Mouse (Mus musculus) cerebellum, adult (tissue): ENCODE measurements around the gene Samd1.
"Not testable (repeated sequence)": the region's sequence is repeated elsewhere in the genome, so short reads cannot be mapped to it uniquely, and the experiment has no call there.

Experiments used
- ATAC-seq: cut with Nextera tagmentation; 2 replicates; pipeline ENCODE4 v1.9.2; 2017; ENCODE audit warnings: mild to moderate bottlenecking, moderate library complexity, mixed read lengths; ENCODE audit not compliant: insufficient number of reproducible peaks, low FRiP score, low TSS enrichment

The Samd1 gene

GRCm38 (mm10) chr8:83981533-83981932 is 15.9 kb upstream of the Samd1 start:
- no peak; the same call in 1 of the 2 replicates for ATAC-seq

DNA sequence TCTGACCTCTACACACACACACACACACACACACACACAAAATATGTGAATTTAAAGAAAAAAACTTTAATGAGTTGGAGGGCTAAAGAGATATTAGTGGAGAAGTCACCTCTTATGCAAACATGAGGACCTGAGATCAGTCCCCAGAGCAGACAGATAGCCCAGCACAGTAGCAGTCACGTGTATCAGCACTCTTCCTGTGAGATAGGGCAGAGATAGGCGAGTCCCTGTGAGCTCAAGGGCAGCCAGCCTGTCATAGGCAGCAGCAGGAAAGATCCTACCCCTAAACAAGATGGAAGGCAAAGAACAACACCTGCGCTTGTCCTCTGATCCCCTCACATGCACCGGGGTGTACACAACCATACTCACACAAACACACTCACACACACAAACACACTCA is 15.0 kb upstream of the Samd1 start:
- no peak for ATAC-seq

- not testable (repeated sequence) for ATAC-seq
Measured at GRCm38 (mm10) chr8:83983222-83983621, 14.2 kb upstream of the Samd1 start.

DNA sequence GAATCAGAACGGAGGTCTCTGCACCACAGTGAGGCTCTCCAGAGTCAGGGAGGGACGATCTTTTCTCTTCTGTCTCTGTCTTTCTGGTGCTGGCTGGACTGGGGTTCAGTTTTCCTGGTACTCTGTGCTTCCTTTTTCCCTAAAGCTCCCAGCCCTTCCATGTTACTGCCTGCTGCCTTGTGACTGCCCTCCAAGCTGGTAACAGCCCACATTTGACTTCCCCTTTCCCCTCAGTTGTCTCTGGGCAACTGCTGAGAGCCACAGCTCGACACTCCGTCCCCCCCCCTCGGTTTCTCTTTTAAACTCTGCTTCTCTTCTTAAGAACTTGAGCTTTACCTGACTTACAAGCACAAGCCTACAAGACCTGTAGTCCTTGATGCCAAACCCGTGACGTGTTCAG is 8.2 kb upstream of the Samd1 start:
- no peak for ATAC-seq

DNA sequence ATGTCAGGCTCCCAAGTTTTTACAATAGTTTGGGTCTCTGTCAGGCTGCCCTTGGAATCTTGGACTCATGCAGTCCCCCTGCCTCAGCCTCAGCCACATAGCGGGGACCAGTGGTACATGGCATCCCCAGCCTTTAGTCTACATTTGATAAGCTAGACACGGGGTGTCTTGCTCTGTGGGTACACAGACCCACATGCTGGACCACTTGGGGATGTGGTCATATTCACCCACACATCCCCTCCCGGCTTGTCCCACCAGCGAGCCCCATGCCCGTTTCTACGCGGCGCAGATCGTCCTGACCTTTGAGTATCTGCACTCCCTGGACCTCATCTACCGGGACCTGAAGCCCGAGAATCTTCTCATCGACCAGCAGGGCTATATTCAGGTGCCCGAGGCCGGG is 7.3 kb upstream of the Samd1 start:
- no peak for ATAC-seq

GRCm38 (mm10) chr8:83992488-83992887 is 5.0 kb upstream of the Samd1 start:
- ATAC-seq, result no peak

DNA sequence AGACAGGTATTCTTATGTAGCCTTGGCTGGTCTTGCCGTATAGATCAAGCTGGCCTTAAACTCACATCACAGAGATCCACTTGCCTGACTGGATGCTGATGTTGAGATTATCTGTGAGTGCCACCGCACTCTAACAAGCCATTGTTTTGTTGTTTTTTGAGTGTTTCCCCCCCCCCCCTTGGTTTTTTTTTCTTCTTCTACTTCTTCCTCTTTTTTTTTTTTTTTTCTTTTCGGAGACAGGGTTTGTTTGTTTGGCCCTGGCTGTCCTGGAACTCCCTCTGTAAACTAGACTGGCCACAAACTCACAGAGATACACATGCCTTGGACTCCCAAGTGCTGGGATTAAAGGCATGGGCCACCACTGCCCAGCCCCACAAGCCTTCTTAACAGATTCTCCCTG is 3.4 kb upstream of the Samd1 start:
- no peak for ATAC-seq

DNA sequence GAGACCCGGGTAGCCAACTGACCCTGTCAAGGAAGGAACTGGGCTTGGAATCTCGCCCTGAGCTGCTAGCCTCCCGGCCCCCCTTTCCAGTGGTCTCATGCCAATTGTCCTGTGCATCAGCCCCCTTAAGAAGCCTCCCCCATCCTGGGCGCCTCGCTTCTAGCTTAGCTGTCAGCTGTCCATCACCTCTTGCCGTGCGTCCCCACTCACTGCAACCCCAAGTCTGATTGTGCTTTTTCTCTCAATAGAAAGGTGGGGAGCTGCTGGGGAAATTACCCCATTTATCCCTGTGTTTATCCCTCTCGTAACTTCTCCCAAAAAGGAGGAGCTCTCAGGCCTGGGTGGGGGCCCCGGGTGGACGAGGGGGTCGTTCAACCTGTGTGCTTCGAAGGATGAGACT is 1.5 kb upstream of the Samd1 start:
- no peak for ATAC-seq

GRCm38 (mm10) chr8:83996567-83997505 is 636 bp upstream of the Samd1 start:
- peak; percentile 49; the same call in 1 of the 2 replicates for ATAC-seq

DNA sequence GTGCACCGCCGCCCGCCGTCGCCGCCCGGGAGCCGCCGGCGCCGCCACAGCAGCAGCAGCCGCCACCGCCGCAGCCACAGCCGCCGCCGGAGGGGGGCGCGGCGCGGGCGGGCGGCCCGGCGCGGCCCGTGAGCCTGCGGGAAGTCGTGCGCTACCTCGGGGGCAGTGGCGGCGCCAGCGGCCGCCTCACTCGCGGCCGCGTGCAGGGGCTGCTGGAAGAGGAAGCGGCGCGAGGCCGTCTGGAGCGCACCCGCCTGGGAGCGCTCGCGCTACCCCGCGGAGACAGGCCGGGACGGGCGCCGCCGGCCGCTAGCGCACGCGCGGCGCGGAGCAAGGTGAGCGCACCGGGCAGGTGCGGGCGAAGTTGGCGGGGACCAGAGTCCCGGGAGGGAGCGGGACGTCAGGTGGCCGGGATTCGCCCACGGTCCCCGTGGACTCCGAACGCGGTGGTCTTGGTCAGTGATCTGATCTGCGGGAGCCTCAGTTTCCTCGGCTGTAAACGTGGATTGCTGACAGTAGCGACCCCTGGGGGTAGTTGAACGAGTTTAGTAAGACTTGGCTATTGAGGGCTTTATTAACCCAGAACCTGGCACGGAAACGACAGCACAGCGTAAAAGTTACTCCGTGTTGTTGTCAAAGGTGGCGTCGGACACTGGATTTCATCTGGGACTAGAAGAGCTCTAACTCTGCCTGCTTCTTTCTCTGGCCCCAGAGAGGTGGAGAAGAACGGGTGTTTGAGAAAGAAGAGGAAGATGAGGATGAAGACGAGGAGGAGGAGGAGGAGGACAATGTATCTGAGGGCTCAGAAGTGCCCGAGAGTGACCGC is 972 bp downstream of the Samd1 start:
- no peak for ATAC-seq

GRCm38 (mm10) chr8:83999057-83999705 is 1.7 kb downstream of the Samd1 start:
- no peak for ATAC-seq

- no peak for ATAC-seq
Measured at GRCm38 (mm10) chr8:83999825-84000224, 2.4 kb downstream of the Samd1 start.

GRCm38 (mm10) chr8:84001281-84002000 is 4.0 kb downstream of the Samd1 start, which contains the start of gene 1700067K01Rik:
1700067K01Rik (plus strand) TSS chr8:84001502.
- ATAC-seq, result no peak

DNA sequence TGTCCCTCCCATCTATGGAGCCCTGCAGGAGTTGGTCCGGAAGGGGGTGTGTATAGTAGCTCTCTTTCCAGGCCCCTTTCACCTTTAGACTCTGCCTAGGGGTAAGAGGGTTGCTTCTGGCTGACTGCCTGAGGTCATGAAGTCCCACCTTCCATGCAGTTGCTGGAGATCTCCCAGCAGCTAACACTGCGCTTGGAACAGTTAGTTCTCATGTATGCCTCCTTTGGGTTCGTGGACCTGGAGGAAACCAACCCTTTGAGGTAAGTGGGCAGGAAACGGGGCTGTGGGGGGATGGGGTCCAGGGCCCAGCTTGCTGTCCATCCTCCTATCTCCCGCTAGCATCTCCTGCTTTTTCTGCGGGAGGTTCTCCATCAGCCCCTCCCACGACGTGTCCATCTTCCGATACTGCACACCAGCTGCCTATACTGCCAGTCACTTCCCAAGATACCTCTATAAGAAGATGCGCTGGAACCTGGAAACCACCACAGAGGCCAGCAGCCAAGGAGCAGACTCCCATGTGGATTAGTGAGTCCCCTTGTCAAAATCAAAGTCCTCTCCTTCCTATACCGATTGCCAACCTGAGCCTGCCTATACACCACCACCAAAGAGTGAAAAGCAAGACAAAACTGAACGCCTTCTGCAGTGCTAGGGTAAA is 5.6 kb downstream of the Samd1 start:
- ATAC-seq, result no peak

GRCm38 (mm10) chr8:84003612-84004246 is 6.3 kb downstream of the Samd1 start:
- ATAC-seq, result no peak

DNA sequence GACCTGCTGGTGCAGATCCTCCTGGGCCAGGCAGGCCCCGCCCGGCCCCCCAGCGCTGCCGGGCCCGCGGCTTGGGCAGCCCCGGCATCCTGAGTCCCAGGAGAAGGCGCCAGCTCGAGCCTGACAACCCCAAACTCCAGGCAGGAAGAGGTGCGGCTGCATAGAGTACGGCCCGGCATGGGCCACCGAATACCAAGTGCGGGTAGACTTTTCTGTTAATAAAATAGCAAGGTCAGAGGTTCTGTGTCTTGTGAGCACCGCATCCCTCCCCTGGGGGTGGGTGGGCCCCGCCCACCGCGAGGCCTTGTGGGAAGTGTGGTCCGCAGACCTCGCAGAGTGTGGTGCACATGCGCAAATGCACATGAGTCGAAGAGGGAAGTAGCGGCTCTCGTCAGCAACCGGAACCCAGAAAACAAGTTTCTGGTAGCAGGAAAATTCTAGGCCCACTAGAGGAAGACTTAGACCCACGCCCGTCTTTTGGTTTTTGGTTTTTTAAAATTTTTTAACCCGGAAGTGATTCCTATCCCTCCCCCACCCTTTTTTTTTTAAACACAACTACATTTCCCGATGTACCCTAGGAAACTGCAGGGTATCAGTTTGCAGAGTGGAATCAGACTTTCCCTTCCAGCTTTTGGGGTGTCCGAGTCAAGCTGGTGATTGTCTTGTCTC is 7.2 kb downstream of the Samd1 start:
- ATAC-seq, result peak; percentile 88

- not testable (repeated sequence) for ATAC-seq
Measured at GRCm38 (mm10) chr8:84005502-84005901, 8.0 kb downstream of the Samd1 start.

DNA sequence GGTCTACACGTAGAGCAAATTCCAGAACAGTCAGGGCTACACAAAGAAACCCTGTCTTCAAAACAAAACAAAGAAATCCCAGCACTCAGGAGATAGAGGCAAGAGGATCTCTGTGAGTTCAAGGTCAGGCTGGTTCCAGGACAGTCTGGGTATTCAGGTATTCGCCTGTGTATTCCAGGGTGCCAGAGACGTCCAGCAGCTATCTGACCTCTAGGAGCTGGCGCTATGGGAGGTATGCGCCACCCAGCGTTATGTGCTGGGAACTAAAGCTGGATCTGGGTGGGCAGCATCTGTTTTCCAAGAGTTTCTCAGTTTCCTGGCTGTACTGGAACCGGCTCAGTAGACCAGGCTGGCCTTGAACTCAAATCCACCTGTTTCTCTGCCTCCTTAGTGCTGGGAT is 10.9 kb downstream of the Samd1 start:
- ATAC-seq, result no peak

DNA sequence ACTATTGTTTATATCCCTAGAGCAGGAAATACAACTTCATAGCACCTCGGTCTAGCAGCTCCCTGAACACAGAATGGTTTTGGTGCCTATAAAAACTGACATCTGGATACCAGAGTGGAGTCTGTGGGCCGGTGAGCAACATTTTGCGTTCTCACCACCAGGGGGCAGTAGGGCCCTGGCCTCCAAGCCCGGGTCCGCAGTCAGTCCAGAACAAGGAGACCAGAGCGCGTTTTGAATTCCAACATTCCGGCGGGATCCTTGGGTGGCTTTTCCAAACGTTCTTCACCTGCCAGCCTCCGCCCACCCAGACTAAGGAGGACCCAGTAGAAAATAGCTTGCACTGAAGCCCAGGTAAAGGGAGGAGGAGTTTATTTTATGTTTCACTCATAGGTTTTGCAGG is 12.4 kb downstream of the Samd1 start:
- ATAC-seq, result peak; percentile 63
